Mouse (Mus musculus): ENCODE results near the gene Bcas3. TPM values are rescaled to one million over a fixed set of nuclear protein-coding genes. Genes with fewer than 3 reads are reported as not detected.

Gene Bcas3
- polyA plus RNA-seq, 1 experiment: 35.1 TPM

DNA sequence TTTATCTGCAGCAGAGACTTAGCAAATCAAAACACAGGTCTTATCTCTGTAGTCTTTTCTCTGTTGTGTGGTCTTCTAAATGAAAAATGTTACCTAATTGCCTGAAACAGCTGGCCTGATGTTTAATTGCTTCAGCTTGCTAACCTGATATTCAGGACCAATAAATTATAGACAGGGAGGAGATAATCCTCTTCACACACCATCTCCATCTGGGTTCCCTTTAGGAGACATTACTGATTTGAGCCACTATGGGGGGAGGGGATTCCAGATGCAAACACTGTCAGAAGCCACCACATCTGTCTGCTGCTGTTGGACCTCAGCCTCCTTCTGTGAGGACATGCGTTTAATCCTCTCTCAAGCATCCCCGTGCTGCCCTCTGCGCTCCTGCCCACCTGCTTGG, 408.2 kb downstream of the Bcas3 start:
- TF ChIP-seq CTCF (IDR thresholded peaks at IDR 0.05; ENCODE audit: low read depth, low read length) (no peak), POLR2A (IDR thresholded peaks at IDR 0.05; ENCODE audit: borderline replicate concordance, low read depth, low read length) (no peak)
- H3K4me3 ChIP-seq (ENCODE audit: insufficient read depth, low read length): no peak overlapping the region
- H3K4me1 ChIP-seq (ENCODE audit: control insufficient read depth, insufficient read depth, low read length): no peaks in the 10 kb centered on the region
- H3K27ac ChIP-seq (ENCODE audit: insufficient read depth, low read depth, low read length): no peak overlapping the region

DNA sequence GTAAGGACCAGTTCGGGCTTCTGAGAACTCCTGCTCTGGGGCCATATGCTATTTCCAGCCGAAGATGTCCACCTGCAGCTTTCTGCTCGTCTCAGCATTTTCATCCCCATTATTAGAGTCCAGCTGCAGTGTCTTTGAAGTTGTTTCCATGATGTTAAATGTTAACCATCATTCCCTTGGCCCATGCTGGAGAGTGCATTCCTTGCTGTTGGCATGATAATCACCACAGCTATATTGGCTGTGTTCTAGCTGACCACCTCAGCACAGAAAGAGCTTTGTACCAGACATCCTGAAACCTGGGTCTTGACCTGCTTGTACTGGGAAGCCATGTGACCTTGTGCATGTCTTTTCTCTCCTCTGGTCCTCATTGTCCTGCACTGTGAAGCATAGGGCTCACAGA, 410.7 kb downstream of the Bcas3 start:
- H3K4me1 ChIP-seq (ENCODE audit: control insufficient read depth, insufficient read depth, low read length): no peaks in the 10 kb centered on the region
- TF ChIP-seq POLR2A (IDR thresholded peaks at IDR 0.05; ENCODE audit: borderline replicate concordance, low read depth, low read length) (no peak), CTCF (IDR thresholded peaks at IDR 0.05; ENCODE audit: low read depth, low read length) (no peak)
- no peak overlapping the region for H3K4me3 ChIP-seq (ENCODE audit: insufficient read depth, low read length)
- no peak overlapping the region for H3K27ac ChIP-seq (ENCODE audit: insufficient read depth, low read depth, low read length)

- H3K4me3 ChIP-seq (ENCODE audit: insufficient read depth, low read length): no peak overlapping the region
- no peak for TF ChIP-seq POLR2A (IDR thresholded peaks at IDR 0.05; ENCODE audit: borderline replicate concordance, low read depth, low read length)
- no peak overlapping the region for H3K27ac ChIP-seq (ENCODE audit: insufficient read depth, low read depth, low read length)
- H3K4me1 ChIP-seq (ENCODE audit: control insufficient read depth, insufficient read depth, low read length): no peaks in the 10 kb centered on the region
Observed at GRCm38 (mm10) chr11:85766106-85766723, 413.2 kb downstream of the Bcas3 start.

GRCm38 (mm10) chr11:85766811-85767210, 413.8 kb downstream of the Bcas3 start:
- Histone ChIP-seq H3K4me3 (ENCODE audit: insufficient read depth, low read length) (no peak overlapping the region), H3K27ac (ENCODE audit: insufficient read depth, low read depth, low read length) (no peak overlapping the region), H3K4me1 (ENCODE audit: control insufficient read depth, insufficient read depth, low read length) (no peaks in the 10 kb centered on the region)
- TF ChIP-seq CTCF (IDR thresholded peaks at IDR 0.05; ENCODE audit: low read depth, low read length) (no peak), POLR2A (IDR thresholded peaks at IDR 0.05; ENCODE audit: borderline replicate concordance, low read depth, low read length) (no peak)

- no peak for TF ChIP-seq CTCF (IDR thresholded peaks at IDR 0.05; ENCODE audit: low read depth, low read length)
- no peak for TF ChIP-seq POLR2A (IDR thresholded peaks at IDR 0.05; ENCODE audit: borderline replicate concordance, low read depth, low read length)
- peaks cover 8% of the 10 kb centered on the region for H3K4me1 ChIP-seq (ENCODE audit: control insufficient read depth, insufficient read depth, low read length)
- H3K27ac ChIP-seq (ENCODE audit: insufficient read depth, low read depth, low read length): no peak overlapping the region
- H3K4me3 ChIP-seq (ENCODE audit: insufficient read depth, low read length): no peak overlapping the region
Observed at GRCm38 (mm10) chr11:85769740-85770139, 416.8 kb downstream of the Bcas3 start.

- TF ChIP-seq POLR2A (IDR thresholded peaks at IDR 0.05; ENCODE audit: borderline replicate concordance, low read depth, low read length) (no peak), CTCF (IDR thresholded peaks at IDR 0.05; ENCODE audit: low read depth, low read length) (no peak)
- peaks cover 25% of the 10 kb centered on the region for H3K4me1 ChIP-seq (ENCODE audit: control insufficient read depth, insufficient read depth, low read length)
- no peak overlapping the region for H3K4me3 ChIP-seq (ENCODE audit: insufficient read depth, low read length)
- H3K27ac ChIP-seq (ENCODE audit: insufficient read depth, low read depth, low read length): no peak overlapping the region
Observed at GRCm38 (mm10) chr11:85773391-85773790, 420.4 kb downstream of the Bcas3 start.

- no peak overlapping the region for H3K4me3 ChIP-seq (ENCODE audit: insufficient read depth, low read length)
- no peak overlapping the region for H3K27ac ChIP-seq (ENCODE audit: insufficient read depth, low read depth, low read length)
- peaks cover 25% of the 10 kb centered on the region for H3K4me1 ChIP-seq (ENCODE audit: control insufficient read depth, insufficient read depth, low read length)
- TF ChIP-seq CTCF (IDR thresholded peaks at IDR 0.05; ENCODE audit: low read depth, low read length) (no peak), POLR2A (IDR thresholded peaks at IDR 0.05; ENCODE audit: borderline replicate concordance, low read depth, low read length) (no peak)
Observed at GRCm38 (mm10) chr11:85774707-85775106, 421.7 kb downstream of the Bcas3 start.

- Histone ChIP-seq H3K27ac (ENCODE audit: insufficient read depth, low read depth, low read length) (no peak overlapping the region), H3K4me3 (ENCODE audit: insufficient read depth, low read length) (no peak overlapping the region), H3K4me1 (ENCODE audit: control insufficient read depth, insufficient read depth, low read length) (peaks cover 25% of the 10 kb centered on the region)
- TF ChIP-seq POLR2A (IDR thresholded peaks at IDR 0.05; ENCODE audit: borderline replicate concordance, low read depth, low read length): no peak
- TF ChIP-seq CTCF (IDR thresholded peaks at IDR 0.05; ENCODE audit: low read depth, low read length): no peak
Observed at GRCm38 (mm10) chr11:85775492-85775891, 422.5 kb downstream of the Bcas3 start.

DNA sequence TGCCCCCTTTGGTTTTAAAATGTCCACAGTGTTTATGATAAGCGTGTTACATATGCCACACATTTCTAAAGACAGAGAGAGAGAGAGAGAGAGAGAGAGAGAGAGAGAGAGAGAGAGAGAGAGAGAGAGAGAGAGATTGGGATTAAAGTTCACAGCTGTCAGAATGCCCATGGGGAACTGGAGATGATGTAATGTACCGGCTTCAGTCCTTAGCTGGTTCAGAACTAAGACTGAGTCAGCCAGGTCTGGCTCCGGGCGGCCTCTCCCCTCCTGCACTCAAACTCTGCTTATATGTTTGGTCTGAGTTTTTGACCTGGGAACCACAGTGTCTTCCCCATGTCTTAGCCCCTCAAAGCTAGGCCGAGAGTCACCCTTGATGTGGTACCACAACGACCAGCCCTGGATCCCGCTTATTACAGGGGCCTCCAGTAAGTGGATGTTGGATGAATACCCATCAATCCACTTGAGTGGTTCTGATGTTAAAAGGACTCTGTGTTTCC, 423.9 kb downstream of the Bcas3 start:
- Histone ChIP-seq H3K27ac (ENCODE audit: insufficient read depth, low read depth, low read length) (no peak overlapping the region), H3K4me3 (ENCODE audit: insufficient read depth, low read length) (no peak overlapping the region), H3K4me1 (ENCODE audit: control insufficient read depth, insufficient read depth, low read length) (peaks cover 25% of the 10 kb centered on the region)
- no peak for TF ChIP-seq POLR2A (IDR thresholded peaks at IDR 0.05; ENCODE audit: borderline replicate concordance, low read depth, low read length)
- no peak for TF ChIP-seq CTCF (IDR thresholded peaks at IDR 0.05; ENCODE audit: low read depth, low read length)

- Histone ChIP-seq H3K27ac (ENCODE audit: insufficient read depth, low read depth, low read length) (no peak overlapping the region), H3K4me3 (ENCODE audit: insufficient read depth, low read length) (no peak overlapping the region), H3K4me1 (ENCODE audit: control insufficient read depth, insufficient read depth, low read length) (peaks cover 25% of the 10 kb centered on the region)
- TF ChIP-seq CTCF (IDR thresholded peaks at IDR 0.05; ENCODE audit: low read depth, low read length) (no peak), POLR2A (IDR thresholded peaks at IDR 0.05; ENCODE audit: borderline replicate concordance, low read depth, low read length) (no peak)
Observed at GRCm38 (mm10) chr11:85777950-85778349, 425.0 kb downstream of the Bcas3 start.
